Mouse (Mus musculus): ENCODE measurements around the gene Spata31d1d. TPM values are rescaled to one million over a fixed set of nuclear protein-coding genes. Genes with fewer than 3 reads are reported as not detected.
A peak's percentile ranks its signal among the peaks of the same experiment; 100 is the strongest.
"Not testable (repeated sequence)": the region's sequence is repeated elsewhere in the genome, so short reads cannot be mapped to it uniquely, and the experiment has no call there.

Gene Spata31d1d
- total RNA-seq (2021), result not detected
- long read RNA-seq, experiment 1, result 0 reads
- long read RNA-seq, experiment 2, result 0 reads

- no peak for DNase-seq
These were observed at the start of gene Spata31d1d for GRCm38 (mm10) chr13:59731652-59732051. Gene Spata31d1d (minus strand): TSS chr13:59731752.

- DNase-seq, result not testable (repeated sequence)
These were observed 48.3 kb upstream of the Spata31d1d start for GRCm38 (mm10) chr13:59779744-59780264.

GRCm38 (mm10) chr13:59779213-59779612 lies 47.7 kb upstream of the Spata31d1d start:
- no peak for DNase-seq

GRCm38 (mm10) chr13:59775168-59775567 lies 43.6 kb upstream of the Spata31d1d start:
- DNase-seq, result no peak

- peak; percentile 76 for DNase-seq
These were observed 39.7 kb upstream of the Spata31d1d start for GRCm38 (mm10) chr13:59771257-59771656.

GRCm38 (mm10) chr13:59770847-59771246 lies 39.3 kb upstream of the Spata31d1d start:
- DNase-seq, result no peak

GRCm38 (mm10) chr13:59770164-59770562 lies 38.6 kb upstream of the Spata31d1d start:
- DNase-seq, result peak; percentile 77

- DNase-seq, result peak; percentile 99
These were observed 38.0 kb upstream of the Spata31d1d start, which contains the start of gene Isca1 for GRCm38 (mm10) chr13:59769296-59770163. Gene Isca1 (minus strand): TSS chr13:59769810.

GRCm38 (mm10) chr13:59768531-59768930 lies 37.0 kb upstream of the Spata31d1d start:
- DNase-seq, result no peak

- DNase-seq, result no peak
These were observed 35.4 kb upstream of the Spata31d1d start for GRCm38 (mm10) chr13:59766786-59767515.

GRCm38 (mm10) chr13:59762791-59763190 lies 31.2 kb upstream of the Spata31d1d start:
- no peak for DNase-seq

- DNase-seq, result no peak
These were observed 25.4 kb upstream of the Spata31d1d start for GRCm38 (mm10) chr13:59756906-59757305.

- DNase-seq, result no peak
These were observed 18.8 kb upstream of the Spata31d1d start for GRCm38 (mm10) chr13:59750310-59750709.

- DNase-seq, result no peak
These were observed 15.2 kb upstream of the Spata31d1d start, which contains the start of gene 1700014D04Rik for GRCm38 (mm10) chr13:59746711-59747110. Gene 1700014D04Rik (minus strand): TSS chr13:59746752.

- no peak for DNase-seq
These were observed 14.6 kb upstream of the Spata31d1d start for GRCm38 (mm10) chr13:59746164-59746563.

- no peak for DNase-seq
These were observed 13.9 kb upstream of the Spata31d1d start for GRCm38 (mm10) chr13:59745462-59745861.

GRCm38 (mm10) chr13:59741697-59742096 lies 10.1 kb upstream of the Spata31d1d start:
- no peak for DNase-seq

- DNase-seq, result peak; percentile 34
These were observed 9.5 kb upstream of the Spata31d1d start for GRCm38 (mm10) chr13:59741096-59741495.

GRCm38 (mm10) chr13:59739397-59739796 lies 7.8 kb upstream of the Spata31d1d start:
- no peak for DNase-seq

GRCm38 (mm10) chr13:59738455-59738854 lies 6.9 kb upstream of the Spata31d1d start:
- no peak for DNase-seq

- DNase-seq, result no peak
These were observed 3.6 kb upstream of the Spata31d1d start for GRCm38 (mm10) chr13:59735190-59735589.

GRCm38 (mm10) chr13:59734347-59734746 lies 2.8 kb upstream of the Spata31d1d start:
- not testable (repeated sequence) for DNase-seq

GRCm38 (mm10) chr13:59733936-59734335 lies 2.4 kb upstream of the Spata31d1d start:
- DNase-seq, result no peak
